Mouse (Mus musculus) WW6 (cell line): ENCODE data around the gene 4933412E24Rik.

Experiments used
- DNase-seq: peaks from one replicate; pipeline ENCODE4 v3.0.0-alpha.2; 2013; ENCODE audit warnings: low read depth, low spot score

Gene 4933412E24Rik

GRCm38 (mm10) chr15:60016513-60016912 is at the start of gene 4933412E24Rik:
4933412E24Rik (minus strand) TSS chr15:60016613.
- no peak for DNase-seq

GRCm38 (mm10) chr15:60030728-60031127 is 14.3 kb upstream of the 4933412E24Rik start:
- DNase-seq: no peak

- DNase-seq: no peak
Observed at GRCm38 (mm10) chr15:60021256-60021655, 4.8 kb upstream of the 4933412E24Rik start.

GRCm38 (mm10) chr15:60010199-60010598 is 6.2 kb downstream of the 4933412E24Rik start:
- DNase-seq: no peak

GRCm38 (mm10) chr15:60009610-60010009 is 6.8 kb downstream of the 4933412E24Rik start:
- no peak for DNase-seq

GRCm38 (mm10) chr15:59983777-59984176 is 32.6 kb downstream of the 4933412E24Rik start:
- peak; percentile 26 for DNase-seq

GRCm38 (mm10) chr15:59975310-59975709 is 41.1 kb downstream of the 4933412E24Rik start:
- no peak for DNase-seq

GRCm38 (mm10) chr15:59974584-59974983 is 41.8 kb downstream of the 4933412E24Rik start:
- no peak for DNase-seq

GRCm38 (mm10) chr15:59973651-59974519 is 42.5 kb downstream of the 4933412E24Rik start:
- no peak for DNase-seq
